Mouse (Mus musculus) heart, embryonic 16.5 days (tissue): ENCODE data around the gene Arcn1. TPM values are rescaled to one million over a fixed set of nuclear protein-coding genes. Genes with fewer than 3 reads are reported as not detected.

Experiments used
- ATAC-seq: fragments of 200-750 bp; cut with Nextera tagmentation; replicated peaks from 2 replicates; pipeline ENCODE4 v1.8.0; 2017; ENCODE audit warnings: moderate number of reproducible peaks; ENCODE audit not compliant: insufficient read depth, low FRiP score; ENCODE audit errors: extremely low read depth
- H3K27ac ChIP-seq: fragments of 300-500 bp; sonication (generic); 2 replicates; pipeline ENCODE4 v1.5.1; 2014; ENCODE audit warnings: mild to moderate bottlenecking, low read length, control low read depth, moderate library complexity
- H3K27me3 ChIP-seq: fragments of 300-500 bp; sonication (generic); 2 replicates; pipeline ENCODE4 v1.6.1; 2014; ENCODE audit warnings: low read length, mixed read lengths; ENCODE audit not compliant: control insufficient read depth, insufficient read depth
- H3K36me3 ChIP-seq: fragments of 300-500 bp; sonication (generic); 2 replicates; pipeline ENCODE4 v1.6.1; 2014; ENCODE audit not compliant: control insufficient read depth, insufficient read depth
- H3K4me1 ChIP-seq: fragments of 300-500 bp; sonication (generic); 2 replicates; pipeline ENCODE4 v1.6.1; 2014; ENCODE audit warnings: low read length, mixed read lengths; ENCODE audit not compliant: control insufficient read depth, insufficient read depth
- H3K4me2 ChIP-seq: fragments of 300-500 bp; sonication (generic); 2 replicates; pipeline ENCODE4 v1.6.1; 2014; ENCODE audit warnings: low read depth, mild to moderate bottlenecking, control low read depth, low read length
- H3K4me3 ChIP-seq: fragments of 300-500 bp; sonication (generic); 2 replicates; pipeline ENCODE4 v1.5.1; 2014; ENCODE audit warnings: mild to moderate bottlenecking, control low read depth, low read length
- H3K9ac ChIP-seq: fragments of 300-500 bp; sonication (generic); 2 replicates; pipeline ENCODE4 v1.6.1; 2014; ENCODE audit warnings: low read length, control low read depth
- H3K9me3 ChIP-seq: fragments of 300-500 bp; sonication (generic); replicated peaks from 2 replicates; pipeline ENCODE4 v1.6.1; 2016; ENCODE audit warnings: low read length; ENCODE audit not compliant: control insufficient read depth
- WGBS: fragments of 180-500 bp; shearing (Covaris S2); extraction: QIAGEN DNeasy Blood & Tissue Kit; methylation state at CpG from one replicate; pipeline ENCODE4 v1.1.7; 2014; 5-methylcytosine and 5-hydroxymethylcytosine counted together
- polyA plus RNA-seq: library from polyadenylated mRNA; unstranded; fragments of >200 nt; fragmentation: Nextera tagmentation; extraction: Ambion mirVana; gene quantifications from 2 replicates; pipeline ENCODE4 v1.2.1, GENCODE M21; 2015

Gene Arcn1
- polyA plus RNA-seq, 1 experiment from 2014 or later, result 132 TPM

GRCm38 (mm10) chr9:44708925-44709324, 58.7 kb downstream of the Arcn1 start:
- H3K36me3 ChIP-seq, result peaks cover 10% of the 10 kb centered on the region
- no peak for ATAC-seq
- 24% methylated on average over 6 of the region's 6 CpGs for WGBS

GRCm38 (mm10) chr9:44708429-44708765, 59.2 kb downstream of the Arcn1 start:
- Histone ChIP-seq H3K9me3 (no peaks in the 10 kb centered on the region), H3K4me3 (peak overlapping the region; percentile 55), H3K9ac (peak overlapping the region; percentile 72), H3K27ac (peak overlapping the region; percentile 60), H3K4me2 (peak overlapping the region; percentile 77), H3K27me3 (no peaks in the 10 kb centered on the region), H3K36me3 (peaks cover 7% of the 10 kb centered on the region), H3K4me1 (peaks cover 14% of the 10 kb centered on the region)
- ATAC-seq, result peak; percentile 88
- 2% methylated on average over 23 of the region's 24 CpGs for WGBS

More at GRCm38 (mm10) chr9:44708925-44709324, 58.7 kb downstream of the Arcn1 start:
- Histone ChIP-seq H3K27ac (peak overlapping the region; percentile 60), H3K4me2 (peak overlapping the region; percentile 77), H3K9me3 (no peaks in the 10 kb centered on the region), H3K9ac (peak overlapping the region; percentile 72), H3K27me3 (no peaks in the 10 kb centered on the region), H3K4me1 (peaks cover 14% of the 10 kb centered on the region), H3K4me3 (peak overlapping the region; percentile 55)

DNA sequence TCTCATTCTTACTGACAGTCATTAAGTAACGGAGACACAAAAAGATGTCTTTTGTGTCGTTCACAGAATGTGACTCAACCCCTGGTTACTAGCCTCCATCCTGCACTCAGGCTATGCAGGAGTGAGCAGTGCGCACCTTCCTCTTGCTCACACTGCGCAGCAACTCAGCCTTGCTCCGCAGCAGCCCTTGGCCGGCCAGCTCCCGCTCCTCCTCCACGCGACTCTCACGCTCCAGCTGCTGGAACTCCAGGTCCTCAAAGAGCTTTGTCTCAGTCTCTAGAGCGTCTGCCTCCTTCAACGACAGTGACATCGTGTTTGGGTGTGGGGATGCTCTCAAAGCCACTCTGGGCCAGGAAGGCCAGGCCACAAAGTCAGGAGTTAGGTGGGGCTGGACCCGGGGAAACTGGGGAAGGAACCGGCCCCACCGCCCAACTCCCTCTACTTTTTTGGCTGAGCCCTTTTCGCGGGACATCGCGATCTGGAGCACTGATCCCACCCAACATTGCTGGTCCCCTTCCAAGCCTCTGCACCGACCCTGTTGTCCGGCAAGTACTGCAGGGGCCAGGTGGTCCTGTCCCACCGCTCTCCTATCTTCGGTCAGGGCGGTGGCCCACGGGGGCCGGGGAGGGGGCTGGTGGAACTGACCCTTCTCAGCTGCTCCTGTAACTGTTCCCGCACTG, 59.8 kb downstream of the Arcn1 start:
- no peaks in the 10 kb centered on the region for H3K9me3 ChIP-seq
- peak overlapping the region; percentile 72 for H3K9ac ChIP-seq
- ATAC-seq, result peak; percentile 10; the same call in 1 of the 2 replicates
- peaks cover 14% of the 10 kb centered on the region for H3K4me1 ChIP-seq
- peak overlapping the region; percentile 55 for H3K4me3 ChIP-seq
- 30% methylated on average over 28 of the region's 28 CpGs for WGBS
- H3K27ac ChIP-seq, result peak overlapping the region; percentile 32; the same call in 1 of the 2 replicates
- peak overlapping the region; percentile 77 for H3K4me2 ChIP-seq
- no peaks in the 10 kb centered on the region for H3K27me3 ChIP-seq
- peaks cover 7% of the 10 kb centered on the region for H3K36me3 ChIP-seq

- Histone ChIP-seq H3K27ac (no peak overlapping the region), H3K4me3 (no peak overlapping the region), H3K4me1 (no peaks in the 10 kb centered on the region), H3K9me3 (no peaks in the 10 kb centered on the region), H3K36me3 (peaks cover 29% of the 10 kb centered on the region), H3K4me2 (no peak overlapping the region), H3K27me3 (no peaks in the 10 kb centered on the region), H3K9ac (no peak overlapping the region)
- no peak for ATAC-seq
- 87% methylated on average over 5 of the region's 5 CpGs for WGBS
These were observed 67.9 kb downstream of the Arcn1 start for GRCm38 (mm10) chr9:44699730-44700129.

- H3K4me1 ChIP-seq, result no peaks in the 10 kb centered on the region
- H3K4me3 ChIP-seq, result no peak overlapping the region
- no peaks in the 10 kb centered on the region for H3K9me3 ChIP-seq
- WGBS, result 89% methylated on average over 10 of the region's 10 CpGs
- ATAC-seq, result no peak
- H3K36me3 ChIP-seq, result peaks cover 33% of the 10 kb centered on the region
- H3K9ac ChIP-seq, result no peak overlapping the region
- no peak overlapping the region for H3K4me2 ChIP-seq
- no peaks in the 10 kb centered on the region for H3K27me3 ChIP-seq
- H3K27ac ChIP-seq, result no peak overlapping the region
These were observed 68.4 kb downstream of the Arcn1 start for GRCm38 (mm10) chr9:44699196-44699595.

GRCm38 (mm10) chr9:44697866-44698265, 69.8 kb downstream of the Arcn1 start:
- Histone ChIP-seq H3K9ac (no peak overlapping the region), H3K4me2 (no peak overlapping the region), H3K4me1 (no peaks in the 10 kb centered on the region), H3K27ac (no peak overlapping the region), H3K9me3 (no peaks in the 10 kb centered on the region), H3K27me3 (no peaks in the 10 kb centered on the region), H3K36me3 (peaks cover 46% of the 10 kb centered on the region), H3K4me3 (no peak overlapping the region)
- WGBS, result 94% methylated on average over 16 of the region's 16 CpGs
- no peak for ATAC-seq

GRCm38 (mm10) chr9:44693071-44693470, 74.6 kb downstream of the Arcn1 start:
- Histone ChIP-seq H3K4me3 (no peak overlapping the region), H3K27ac (no peak overlapping the region), H3K36me3 (peaks cover 48% of the 10 kb centered on the region), H3K4me2 (no peak overlapping the region), H3K9me3 (no peaks in the 10 kb centered on the region), H3K4me1 (peaks cover 21% of the 10 kb centered on the region), H3K9ac (no peak overlapping the region), H3K27me3 (no peaks in the 10 kb centered on the region)
- 85% methylated on average over 11 of the region's 11 CpGs for WGBS
- ATAC-seq, result no peak

- H3K9me3 ChIP-seq, result no peaks in the 10 kb centered on the region
- 44% methylated on average over 21 of the region's 21 CpGs for WGBS
- peak overlapping the region; percentile 57 for H3K27ac ChIP-seq
- H3K4me3 ChIP-seq, result no peak overlapping the region
- no peak overlapping the region for H3K4me2 ChIP-seq
- H3K36me3 ChIP-seq, result peaks cover 47% of the 10 kb centered on the region
- peaks cover 21% of the 10 kb centered on the region for H3K4me1 ChIP-seq
- H3K9ac ChIP-seq, result no peak overlapping the region
- ATAC-seq, result peak; percentile 68
- no peaks in the 10 kb centered on the region for H3K27me3 ChIP-seq
These were observed 75.7 kb downstream of the Arcn1 start for GRCm38 (mm10) chr9:44691671-44692520.
